ENCODE assay signal across 20 mouse cellular contexts in genomic region chr6:72931533-72931932, GRCm38 (mm10).
"Had no signal": no experiment of that assay in that cellular context is flagged by ENCODE, and none has a peak within 500 bp of the region (broad histone marks: within the 10 kb centered on the region; RNA-seq: fewer than 3 reads in every experiment).

No protein-coding gene starts in this region.

- H3K4me2 ChIP-seq: liver, embryonic 15.5 days; lung, embryonic 14.5 days; midbrain, embryonic 12.5 days; neural tube, embryonic 13.5 days; neural tube, embryonic 15.5 days had no signal

- H3K4me1 ChIP-seq: midbrain, embryonic 12.5 days; neural tube, embryonic 13.5 days had no signal

- DNase-seq: liver, postnatal 0 days; lung, embryonic 14.5 days; lung, postnatal 10 days; lung, postnatal 4 days; midbrain, embryonic 14.5 days; retina, postnatal 1 day; right cerebral cortex, adult 18-20 months; right cerebral cortex, postnatal 25 days; right cerebral cortex, postnatal 4 days; spleen, adult 18-20 months; thymus, adult 2 months; thymus, postnatal 14 days; thymus, postnatal 4 days had no signal

- H3K4me3 ChIP-seq: liver, embryonic 15.5 days; midbrain, embryonic 10.5 days; midbrain, embryonic 12.5 days; myocyte; neural tube, embryonic 13.5 days; neural tube, embryonic 15.5 days had no signal

- ATAC-seq: liver, postnatal 0 days; midbrain, embryonic 16.5 days had no signal

- H3K27me3 ChIP-seq: liver, embryonic 15.5 days; midbrain, embryonic 12.5 days; neural tube, embryonic 13.5 days; neural tube, embryonic 15.5 days had no signal

- H3K9ac ChIP-seq: liver, embryonic 15.5 days; liver, postnatal 0 days; lung, embryonic 14.5 days; midbrain, embryonic 12.5 days; neural tube, embryonic 13.5 days; neural tube, embryonic 15.5 days had no signal

- H3K36me3 ChIP-seq: liver, embryonic 15.5 days; midbrain, embryonic 10.5 days; midbrain, embryonic 12.5 days; neural tube, embryonic 13.5 days; neural tube, embryonic 15.5 days had no signal

- H3K9me3 ChIP-seq: liver, embryonic 15.5 days; midbrain, embryonic 10.5 days; midbrain, embryonic 12.5 days; neural tube, embryonic 13.5 days; neural tube, embryonic 15.5 days had no signal

- H3K27ac ChIP-seq: liver, embryonic 15.5 days; midbrain, embryonic 10.5 days; midbrain, embryonic 12.5 days; neural tube, embryonic 13.5 days; neural tube, embryonic 15.5 days had no signal
